Mouse (Mus musculus) urinary bladder, postnatal 10 days (tissue): ENCODE measurements around the gene Pam16.

Experiments used
- DNase-seq: peaks from one replicate; pipeline ENCODE4 v3.0.0; 2022; ENCODE audit warnings: low spot score

Gene Pam16

GRCm38 (mm10) chr16:4624481-4625110 lies at the start of gene Pam16:
Gene Pam16 (minus strand): TSS chr16:4624988.
- DNase-seq, result peak; percentile 61

GRCm38 (mm10) chr16:4674091-4674490 lies 49.3 kb upstream of the Pam16 start:
- no peak for DNase-seq

GRCm38 (mm10) chr16:4670317-4670716 lies 45.5 kb upstream of the Pam16 start:
- DNase-seq, result no peak

- DNase-seq, result no peak
Measured at GRCm38 (mm10) chr16:4667190-4667808, 42.5 kb upstream of the Pam16 start.

GRCm38 (mm10) chr16:4665726-4666125 lies 40.9 kb upstream of the Pam16 start:
- DNase-seq, result no peak

- DNase-seq, result no peak
Measured at GRCm38 (mm10) chr16:4663806-4664205, 39.0 kb upstream of the Pam16 start.

GRCm38 (mm10) chr16:4661605-4662004 lies 36.8 kb upstream of the Pam16 start:
- DNase-seq, result no peak

GRCm38 (mm10) chr16:4659326-4659725 lies 34.5 kb upstream of the Pam16 start:
- no peak for DNase-seq

GRCm38 (mm10) chr16:4658781-4659245 lies 34.0 kb upstream of the Pam16 start:
- DNase-seq, result no peak

- DNase-seq, result no peak
Measured at GRCm38 (mm10) chr16:4656571-4657081, 31.8 kb upstream of the Pam16 start.

GRCm38 (mm10) chr16:4655764-4656570 lies 31.2 kb upstream of the Pam16 start:
- DNase-seq, result no peak

GRCm38 (mm10) chr16:4655251-4655734 lies 30.5 kb upstream of the Pam16 start:
- no peak for DNase-seq

- no peak for DNase-seq
Measured at GRCm38 (mm10) chr16:4654706-4655105, 29.9 kb upstream of the Pam16 start.

GRCm38 (mm10) chr16:4652707-4653416 lies 28.1 kb upstream of the Pam16 start:
- DNase-seq, result no peak

- no peak for DNase-seq
Measured at GRCm38 (mm10) chr16:4651624-4652023, 26.8 kb upstream of the Pam16 start.

- DNase-seq, result no peak
Measured at GRCm38 (mm10) chr16:4651081-4651480, 26.3 kb upstream of the Pam16 start.

GRCm38 (mm10) chr16:4650161-4650560 lies 25.4 kb upstream of the Pam16 start:
- no peak for DNase-seq

GRCm38 (mm10) chr16:4649692-4650091 lies 24.9 kb upstream of the Pam16 start:
- no peak for DNase-seq

- DNase-seq, result no peak
Measured at GRCm38 (mm10) chr16:4649211-4649610, 24.4 kb upstream of the Pam16 start.

GRCm38 (mm10) chr16:4648416-4649023 lies 23.7 kb upstream of the Pam16 start:
- no peak for DNase-seq

- DNase-seq, result no peak
Measured at GRCm38 (mm10) chr16:4647651-4648141, 22.9 kb upstream of the Pam16 start.
